Mouse (Mus musculus): ENCODE results near the gene 4933434E20Rik.

DNA sequence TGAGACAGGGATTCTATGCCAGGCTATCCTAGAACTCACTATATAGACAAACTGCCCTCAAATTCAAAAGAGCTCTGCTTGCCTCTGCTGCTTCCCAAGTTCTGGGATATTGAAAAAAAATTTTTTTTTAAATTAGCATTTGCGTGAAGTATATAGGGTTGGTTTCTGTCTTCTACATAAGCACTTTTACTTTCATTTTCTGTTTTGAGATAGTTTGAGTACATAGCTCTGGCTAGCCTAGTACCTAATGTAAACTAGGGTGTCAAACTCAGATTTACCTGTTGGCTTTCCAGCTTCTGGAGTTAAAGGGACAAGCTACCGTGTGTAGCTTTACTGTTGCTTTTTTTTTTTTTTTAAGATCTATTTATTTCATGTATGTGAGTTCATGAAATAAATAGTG lies 50.2 kb downstream of the 4933434E20Rik start:
- TF ChIP-seq CTCF (IDR thresholded peaks at IDR 0.05; ENCODE audit: borderline replicate concordance, extremely low read depth, insufficient read depth, insufficient read length) (no peak), POLR2A (IDR thresholded peaks at IDR 0.05; ENCODE audit: borderline replicate concordance, extremely low read depth, insufficient read depth, insufficient read length, poor library complexity, severe bottlenecking) (no peak)

Measured in brain, embryonic 14.5 days (tissue).